Mouse (Mus musculus) intestine, embryonic 15.5 days (tissue): ENCODE results near the gene Gm42791. TPM values are rescaled to one million over a fixed set of nuclear protein-coding genes. Genes with fewer than 3 reads are reported as not detected.
A peak's percentile ranks its signal among the peaks of the same experiment; 100 is the strongest.

Experiments
- ATAC-seq: fragments of 200-750 bp; cut with Nextera tagmentation; 2 replicates; pipeline ENCODE4 v1.8.0; 2017; ENCODE audit warnings: moderate TSS enrichment, moderate library complexity
- H3K27ac ChIP-seq: fragments of 300-500 bp; sonication (generic); 2 replicates; pipeline ENCODE4 v1.5.1; 2015; ENCODE audit warnings: mild to moderate bottlenecking, inconsistent platforms
- H3K27me3 ChIP-seq: fragments of 300-500 bp; sonication (generic); replicated peaks from 2 replicates; pipeline ENCODE4 v1.6.1; 2015; ENCODE audit warnings: inconsistent platforms
- H3K36me3 ChIP-seq: fragments of 300-500 bp; sonication (generic); 2 replicates; pipeline ENCODE4 v1.6.1; 2015; ENCODE audit warnings: inconsistent platforms
- H3K4me1 ChIP-seq: fragments of 300-500 bp; sonication (generic); replicated peaks from 2 replicates; pipeline ENCODE4 v1.6.1; 2015; ENCODE audit warnings: inconsistent platforms
- H3K4me2 ChIP-seq: fragments of 300-500 bp; sonication (generic); replicated peaks from 2 replicates; pipeline ENCODE4 v1.6.1; 2015; ENCODE audit warnings: mild to moderate bottlenecking, inconsistent platforms
- H3K4me3 ChIP-seq: fragments of 300-500 bp; sonication (generic); replicated peaks from 2 replicates; pipeline ENCODE4 v1.5.1; 2015; ENCODE audit warnings: inconsistent platforms
- H3K9ac ChIP-seq: fragments of 300-500 bp; sonication (generic); 2 replicates; pipeline ENCODE4 v1.6.1; 2015; ENCODE audit warnings: inconsistent platforms
- H3K9me3 ChIP-seq: fragments of 300-500 bp; sonication (generic); 2 replicates; pipeline ENCODE4 v1.6.1; 2016; ENCODE audit warnings: inconsistent platforms
- WGBS: fragments of 180-500 bp; shearing (Covaris S2); methylation state at CpG from one replicate; pipeline ENCODE4 v1.1.7; 2015; 5-methylcytosine and 5-hydroxymethylcytosine counted together
- polyA plus RNA-seq: library from polyadenylated mRNA; unstranded; fragments of >200 nt; fragmentation: Nextera tagmentation; extraction: Ambion mirVana; gene quantifications from 2 replicates; pipeline ENCODE4 v1.2.1, GENCODE M21; 2015

Gm42791 gene
- polyA plus RNA-seq, 1 experiment from 2014 or later, result 0.57 TPM

DNA sequence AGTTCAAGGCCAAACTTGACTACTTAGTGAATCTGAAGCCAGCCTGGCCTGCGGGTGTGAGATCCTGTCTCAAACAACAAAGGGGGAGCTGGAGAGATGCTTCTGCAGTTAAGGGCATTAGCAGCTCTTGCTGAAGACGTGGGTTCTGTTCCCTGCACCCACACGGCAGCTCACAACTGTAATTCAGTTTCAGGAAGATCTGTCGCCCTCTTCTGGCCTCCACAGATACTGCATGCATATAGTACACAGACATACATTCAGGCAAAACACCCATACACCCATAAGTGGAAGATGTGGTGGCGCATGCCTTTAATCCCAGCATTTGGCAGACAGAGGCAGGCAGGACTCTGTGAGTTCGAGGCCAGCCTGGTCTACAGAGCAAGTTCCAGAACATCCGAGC lies 5.5 kb downstream of the Gm42791 start:
- H3K27ac ChIP-seq, result no peak overlapping the region
- no peaks in the 10 kb centered on the region for H3K27me3 ChIP-seq
- H3K9ac ChIP-seq, result no peak overlapping the region
- no peaks in the 10 kb centered on the region for H3K36me3 ChIP-seq
- 0 out of 2 replicates have a peak, but pooled peaks cover 2% of the 10 kb centered on the region for H3K4me1 ChIP-seq
- no peaks in the 10 kb centered on the region for H3K9me3 ChIP-seq
- WGBS, result 87% methylated on average over 7 of the region's 7 CpGs
- no peak for ATAC-seq
- no peak overlapping the region for H3K4me2 ChIP-seq
- no peak overlapping the region for H3K4me3 ChIP-seq

DNA sequence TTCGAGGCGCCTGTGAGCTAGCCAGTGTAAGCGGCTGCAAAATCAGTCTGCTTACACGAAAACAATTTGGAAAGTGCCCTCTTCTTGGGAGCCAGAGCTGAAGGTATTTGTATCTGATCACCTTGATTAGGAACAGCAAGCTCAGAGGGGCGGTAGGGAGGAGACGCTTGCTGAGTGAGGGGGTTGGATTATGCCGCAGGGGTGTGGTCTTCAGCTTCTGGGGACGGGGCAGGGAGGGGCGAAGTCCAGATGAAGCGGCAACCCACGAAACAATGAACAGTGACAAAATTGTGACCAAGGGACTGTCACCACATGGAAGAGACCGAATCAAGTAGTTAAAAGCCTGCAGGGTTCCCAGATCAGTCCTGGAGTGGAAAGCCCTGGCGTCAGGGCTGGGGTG lies 10.0 kb downstream of the Gm42791 start:
- WGBS, result 40% methylated on average over 13 of the region's 13 CpGs
- no peaks in the 10 kb centered on the region for H3K4me1 ChIP-seq
- no peaks in the 10 kb centered on the region for H3K36me3 ChIP-seq
- H3K9me3 ChIP-seq, result no peaks in the 10 kb centered on the region
- H3K4me3 ChIP-seq, result no peak overlapping the region
- ATAC-seq, result no peak
- no peak overlapping the region for H3K27ac ChIP-seq
- H3K4me2 ChIP-seq, result no peak overlapping the region
- H3K27me3 ChIP-seq, result no peaks in the 10 kb centered on the region
- no peak overlapping the region for H3K9ac ChIP-seq

DNA sequence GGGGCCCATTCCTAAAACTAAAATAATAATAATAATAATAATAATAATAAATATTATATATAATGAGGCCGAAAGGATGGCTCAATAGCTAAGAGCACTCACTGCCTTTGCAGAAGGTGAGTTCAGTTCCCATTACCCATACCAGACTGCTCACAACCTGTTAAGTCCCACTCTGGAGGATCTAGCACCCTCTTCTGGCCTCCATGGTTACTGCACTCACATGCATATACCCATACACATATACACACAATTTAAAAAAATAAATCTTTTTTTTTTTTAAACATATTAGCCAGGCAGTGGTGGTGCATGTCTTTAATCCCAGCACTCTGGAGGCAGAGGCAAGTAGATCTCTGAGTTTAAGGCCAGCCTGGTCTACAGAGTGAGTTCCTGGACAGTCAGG lies 11.3 kb downstream of the Gm42791 start:
- Histone ChIP-seq H3K4me2 (no peak overlapping the region), H3K4me3 (no peak overlapping the region), H3K9ac (no peak overlapping the region), H3K36me3 (no peaks in the 10 kb centered on the region), H3K27me3 (no peaks in the 10 kb centered on the region), H3K4me1 (no peaks in the 10 kb centered on the region; the same call in 1 of the 2 replicates), H3K9me3 (no peaks in the 10 kb centered on the region), H3K27ac (no peak overlapping the region)
- no peak for ATAC-seq
- 100% methylated on average over 1 of the region's 1 CpGs for WGBS

DNA sequence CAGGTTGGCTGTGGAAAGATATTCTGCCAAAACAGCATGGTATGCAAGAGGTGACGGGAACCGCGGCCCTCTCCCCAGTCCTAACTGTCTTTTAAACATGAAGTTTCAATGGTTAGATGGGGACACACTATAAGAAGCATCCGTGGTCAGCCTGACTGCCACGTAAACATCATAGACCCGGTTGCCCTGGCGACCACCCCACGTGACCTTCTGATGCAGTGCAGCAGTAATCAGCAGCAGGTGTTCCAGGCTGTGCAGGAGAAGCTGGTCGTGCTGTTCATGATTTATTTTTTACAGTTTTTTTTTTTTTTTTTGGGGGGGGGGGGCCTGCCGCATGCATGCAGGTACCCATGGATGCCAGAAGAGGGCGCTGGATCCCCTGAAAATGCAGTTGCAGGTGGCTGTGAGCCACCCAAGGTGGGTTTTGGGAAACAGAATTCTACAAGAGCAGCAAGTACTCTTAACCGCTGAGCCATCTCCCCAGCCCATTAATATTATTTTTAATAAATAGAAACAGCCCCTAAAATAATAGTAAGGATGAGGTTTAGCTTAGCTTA lies 11.8 kb downstream of the Gm42791 start:
- no peak for ATAC-seq
- Histone ChIP-seq H3K9ac (no peak overlapping the region), H3K4me3 (no peak overlapping the region), H3K4me2 (no peak overlapping the region), H3K4me1 (peaks cover 1% of the 10 kb centered on the region; the same call in 1 of the 2 replicates), H3K9me3 (no peaks in the 10 kb centered on the region), H3K36me3 (no peaks in the 10 kb centered on the region), H3K27ac (no peak overlapping the region), H3K27me3 (no peaks in the 10 kb centered on the region)
- WGBS, result 74% methylated on average over 12 of the region's 12 CpGs

DNA sequence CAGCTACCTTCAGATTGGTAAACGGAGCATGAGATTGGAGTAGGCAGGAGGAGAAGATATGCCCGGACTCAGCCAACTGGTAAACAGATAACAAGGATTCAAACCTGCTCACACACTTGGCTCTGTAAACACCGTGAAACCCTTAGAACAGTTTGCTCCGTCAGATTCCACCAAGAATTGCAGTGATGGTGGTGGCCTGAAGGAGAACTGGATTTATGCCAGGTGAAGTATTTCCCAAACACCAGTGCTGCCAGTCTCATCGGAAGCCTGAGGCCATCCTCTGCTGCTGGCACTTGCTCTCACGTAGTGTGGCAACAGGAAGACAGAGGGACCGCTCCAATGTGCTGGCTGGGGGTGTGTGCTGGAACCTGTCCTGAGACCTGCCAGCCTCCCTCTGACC lies 12.6 kb downstream of the Gm42791 start:
- no peak for ATAC-seq
- Histone ChIP-seq H3K36me3 (no peaks in the 10 kb centered on the region), H3K4me3 (no peak overlapping the region), H3K4me1 (peaks cover 8% of the 10 kb centered on the region), H3K9me3 (no peaks in the 10 kb centered on the region), H3K27ac (no peak overlapping the region), H3K4me2 (no peak overlapping the region), H3K27me3 (no peaks in the 10 kb centered on the region), H3K9ac (no peak overlapping the region)
- WGBS, result 79% methylated on average over 7 of the region's 7 CpGs

DNA sequence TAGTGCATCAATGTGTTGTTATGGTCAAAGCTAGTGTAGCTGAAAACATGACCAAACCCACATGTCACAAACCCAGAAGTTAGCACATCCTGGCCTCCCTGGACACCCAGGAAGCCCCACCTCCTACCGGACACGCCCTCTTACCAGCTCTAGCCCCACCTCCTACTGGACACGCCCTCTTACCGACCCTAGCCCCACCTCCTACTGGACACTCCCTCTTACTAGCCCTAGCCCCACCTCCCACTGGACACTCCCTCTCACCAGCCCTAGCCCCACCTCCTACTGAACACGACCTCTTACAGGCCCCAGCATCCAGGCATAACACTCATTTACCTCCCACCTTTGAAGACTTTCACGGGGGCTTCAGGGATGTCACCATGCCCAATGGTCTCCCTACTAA lies 14.3 kb downstream of the Gm42791 start:
- H3K4me1 ChIP-seq, result peaks cover 8% of the 10 kb centered on the region
- 54% methylated on average over 6 of the region's 6 CpGs for WGBS
- no peaks in the 10 kb centered on the region for H3K9me3 ChIP-seq
- no peaks in the 10 kb centered on the region for H3K27me3 ChIP-seq
- H3K9ac ChIP-seq, result no peak overlapping the region
- H3K27ac ChIP-seq, result no peak overlapping the region
- H3K4me3 ChIP-seq, result no peak overlapping the region
- no peak overlapping the region for H3K4me2 ChIP-seq
- H3K36me3 ChIP-seq, result no peaks in the 10 kb centered on the region
- peak; percentile 36; the same call in 1 of the 2 replicates for ATAC-seq

DNA sequence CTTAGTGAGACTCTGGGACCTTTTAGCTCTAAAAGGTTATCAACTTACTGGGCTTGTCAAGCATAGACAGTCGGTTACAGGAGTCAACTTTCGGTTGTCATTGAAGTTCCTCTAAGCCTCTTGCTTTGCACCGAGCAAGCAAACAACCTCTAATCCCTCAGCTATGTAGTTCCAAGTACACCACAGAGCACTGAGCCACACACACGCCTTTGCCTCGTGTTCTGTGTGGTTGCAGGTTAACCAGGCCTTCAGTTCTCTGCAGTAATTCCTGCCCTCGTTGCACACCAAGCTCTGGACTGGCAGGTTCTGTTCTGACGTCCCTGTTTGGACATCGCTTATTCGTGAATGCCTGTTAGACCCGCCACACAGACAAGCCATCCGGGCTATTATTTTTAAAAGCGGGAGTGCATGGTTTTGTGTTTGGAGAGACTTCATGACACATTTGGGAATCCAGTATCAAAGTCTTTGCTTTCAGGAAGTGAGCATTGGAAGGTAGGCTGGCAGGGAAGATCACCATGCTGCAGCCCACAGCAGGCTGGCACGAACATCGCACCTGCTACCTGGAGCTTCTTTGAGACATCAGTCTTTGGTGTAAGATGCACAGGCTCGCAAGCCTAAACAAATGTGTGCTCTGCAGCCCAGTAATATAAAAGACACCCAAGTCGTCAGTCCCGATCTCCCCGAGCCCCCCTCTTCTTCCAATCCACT lies 16.3 kb downstream of the Gm42791 start:
- Histone ChIP-seq H3K27me3 (no peaks in the 10 kb centered on the region), H3K4me3 (no peak overlapping the region), H3K27ac (peak overlapping the region; percentile 41), H3K9ac (no peak overlapping the region), H3K9me3 (no peaks in the 10 kb centered on the region), H3K4me2 (peak overlapping the region; percentile 24; the same call in 1 of the 2 replicates), H3K4me1 (peaks cover 8% of the 10 kb centered on the region), H3K36me3 (no peaks in the 10 kb centered on the region)
- WGBS, result 49% methylated on average over 18 of the region's 18 CpGs
- ATAC-seq, result peak; percentile 82

DNA sequence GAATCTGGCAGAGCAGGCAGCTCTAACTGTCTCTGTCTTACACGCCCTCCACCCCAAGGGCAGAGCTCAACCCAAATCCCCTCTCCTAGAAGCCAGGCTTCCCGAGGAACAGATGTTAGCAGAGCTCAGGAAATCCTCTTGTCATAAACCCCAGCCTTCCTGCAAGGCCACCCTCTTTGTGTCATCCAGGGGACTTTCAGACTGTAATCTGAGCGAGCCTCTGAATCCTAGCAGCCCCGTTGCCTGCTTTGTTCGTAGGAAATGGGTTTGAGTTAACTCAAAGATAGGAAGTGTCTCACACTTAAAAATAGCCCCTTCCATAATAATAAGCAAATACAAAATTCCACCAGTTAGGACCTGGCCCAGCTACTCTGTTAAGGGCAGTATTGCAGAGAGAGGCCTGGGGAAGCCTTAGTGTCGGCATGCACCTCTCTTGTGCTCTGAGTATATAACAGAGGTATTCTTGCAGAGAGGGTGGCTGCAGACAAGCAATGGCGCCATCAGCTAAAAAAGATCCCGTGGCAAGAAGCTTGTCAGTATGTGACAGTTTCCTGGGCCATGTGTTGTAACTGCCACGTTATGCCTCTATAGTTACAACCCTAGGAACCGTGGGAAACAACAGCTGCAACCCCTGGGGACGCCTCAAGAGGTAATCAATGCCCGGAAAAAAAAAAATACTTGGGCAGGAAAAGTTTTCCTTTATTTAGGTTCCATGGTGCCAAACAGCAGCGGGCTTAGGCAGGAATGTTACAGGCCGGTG lies 17.1 kb downstream of the Gm42791 start:
- Histone ChIP-seq H3K27ac (peak overlapping the region; percentile 41), H3K27me3 (no peaks in the 10 kb centered on the region), H3K36me3 (no peaks in the 10 kb centered on the region), H3K4me1 (peaks cover 11% of the 10 kb centered on the region), H3K4me3 (no peak overlapping the region), H3K9ac (no peak overlapping the region), H3K9me3 (no peaks in the 10 kb centered on the region), H3K4me2 (peak overlapping the region; percentile 24; the same call in 1 of the 2 replicates)
- WGBS, result 20% methylated on average over 14 of the region's 14 CpGs
- ATAC-seq, result peak; percentile 59

DNA sequence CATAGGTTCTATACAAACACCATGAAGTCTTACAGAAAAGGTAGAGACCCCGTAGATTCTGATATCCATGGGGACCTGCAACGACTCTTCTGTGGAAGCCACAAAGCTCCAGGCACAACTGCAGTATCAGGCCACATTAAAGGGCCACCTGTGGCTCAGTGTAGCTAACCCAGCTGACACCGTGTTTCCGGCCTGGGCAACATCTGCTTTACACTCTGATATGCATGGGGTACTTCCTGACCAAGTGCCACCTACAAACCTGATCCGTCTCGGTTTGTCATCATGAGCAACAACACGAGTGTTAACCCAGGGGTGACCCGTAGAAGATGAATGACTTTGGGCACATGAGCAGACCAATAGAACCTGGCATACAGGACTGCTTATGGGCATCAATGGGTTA lies 18.1 kb downstream of the Gm42791 start:
- Histone ChIP-seq H3K27me3 (no peaks in the 10 kb centered on the region), H3K27ac (no peak overlapping the region)

DNA sequence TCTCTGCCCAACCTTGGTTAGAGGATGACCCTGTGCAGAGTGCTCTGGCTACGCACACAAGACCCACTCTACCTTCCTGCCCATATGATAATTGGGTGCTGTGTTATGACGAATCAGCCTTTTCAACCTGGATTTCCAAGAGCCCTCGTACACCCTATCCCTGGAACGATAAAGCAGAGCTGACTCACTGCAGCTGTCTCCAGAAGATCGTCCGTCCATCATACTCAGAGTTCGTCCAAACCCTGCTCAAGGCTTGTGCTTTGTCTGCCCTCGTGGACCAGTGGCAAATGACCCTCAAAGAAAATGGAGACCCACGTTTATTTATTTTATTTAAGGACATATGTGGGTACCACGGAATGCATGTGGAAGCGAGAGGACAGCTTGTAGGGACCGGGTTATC lies 19.9 kb downstream of the Gm42791 start:
- ATAC-seq, result no peak
- H3K4me1 ChIP-seq, result peaks cover 11% of the 10 kb centered on the region
- no peak overlapping the region for H3K27ac ChIP-seq
- H3K4me3 ChIP-seq, result no peak overlapping the region
- H3K4me2 ChIP-seq, result no peak overlapping the region
- H3K27me3 ChIP-seq, result no peaks in the 10 kb centered on the region
- WGBS, result 90% methylated on average over 12 of the region's 12 CpGs
- H3K36me3 ChIP-seq, result no peaks in the 10 kb centered on the region
- no peaks in the 10 kb centered on the region for H3K9me3 ChIP-seq
- H3K9ac ChIP-seq, result no peak overlapping the region

More for the DNA sequence above, 18.1 kb downstream of the Gm42791 start:
- Histone ChIP-seq H3K4me2 (no peak overlapping the region), H3K4me1 (peaks cover 11% of the 10 kb centered on the region), H3K9ac (no peak overlapping the region), H3K9me3 (no peaks in the 10 kb centered on the region), H3K4me3 (no peak overlapping the region), H3K36me3 (no peaks in the 10 kb centered on the region)
- ATAC-seq, result no peak
- WGBS, result 83% methylated on average over 8 of the region's 8 CpGs

DNA sequence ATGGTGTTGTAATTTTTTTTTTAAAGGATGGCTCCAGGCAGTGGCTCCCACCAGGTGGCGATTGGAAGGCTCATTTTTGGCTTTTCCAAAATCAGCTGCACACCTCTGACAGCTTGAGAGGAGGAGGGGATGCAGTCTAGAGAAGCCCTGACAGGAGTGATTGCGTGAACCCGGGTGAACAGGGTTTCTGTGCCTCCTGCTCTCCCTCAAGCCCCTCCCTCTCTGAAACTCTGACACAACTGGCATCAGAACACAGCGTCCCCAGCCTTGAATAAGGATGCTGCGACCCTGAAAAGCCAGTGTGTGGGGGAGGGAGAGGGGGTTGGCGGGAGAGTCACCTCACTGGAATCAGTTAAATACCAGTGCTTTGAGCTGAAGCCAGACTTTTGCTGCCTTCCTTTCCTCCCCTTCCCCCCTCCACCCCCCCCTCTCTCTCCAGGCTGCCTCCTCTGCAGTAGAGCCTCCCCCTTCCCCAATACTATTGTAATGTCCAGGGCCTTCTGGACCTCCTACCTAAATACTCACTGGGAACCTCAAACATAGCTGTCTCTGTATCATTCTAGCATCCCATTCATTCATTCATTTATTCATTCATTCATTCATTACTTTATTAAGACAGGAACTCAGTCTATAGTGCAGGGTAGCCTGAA lies 21.8 kb downstream of the Gm42791 start:
- WGBS, result 23% methylated on average over 6 of the region's 6 CpGs
- H3K4me1 ChIP-seq, result peaks cover 17% of the 10 kb centered on the region
- ATAC-seq, result no peak
- no peaks in the 10 kb centered on the region for H3K27me3 ChIP-seq
- no peak overlapping the region for H3K9ac ChIP-seq
- H3K9me3 ChIP-seq, result no peaks in the 10 kb centered on the region
- no peak overlapping the region for H3K27ac ChIP-seq
- no peak overlapping the region for H3K4me2 ChIP-seq
- H3K36me3 ChIP-seq, result no peaks in the 10 kb centered on the region
- H3K4me3 ChIP-seq, result no peak overlapping the region

DNA sequence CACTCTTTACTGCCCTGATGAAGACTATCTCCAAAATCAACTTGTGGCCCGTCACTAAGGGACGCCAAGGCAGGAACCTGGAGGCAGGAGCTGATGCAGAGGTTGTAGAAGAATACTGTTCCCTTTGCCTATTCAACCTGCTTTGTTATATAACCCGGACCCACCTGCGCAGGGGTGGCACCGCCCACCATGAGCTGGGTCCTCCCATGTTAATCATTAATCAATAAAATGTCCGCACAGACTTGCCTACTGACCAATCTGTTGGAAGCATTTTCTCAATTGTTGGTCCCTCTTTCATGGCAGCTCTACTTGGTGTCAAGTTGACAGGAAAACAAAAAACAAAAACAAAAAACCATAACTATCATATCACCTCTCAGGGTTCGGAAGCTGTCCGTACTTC lies 22.8 kb downstream of the Gm42791 start:
- 76% methylated on average over 8 of the region's 8 CpGs for WGBS
- Histone ChIP-seq H3K27ac (no peak overlapping the region), H3K27me3 (no peaks in the 10 kb centered on the region), H3K4me1 (peaks cover 14% of the 10 kb centered on the region), H3K4me3 (no peak overlapping the region), H3K36me3 (no peaks in the 10 kb centered on the region), H3K9ac (no peak overlapping the region), H3K9me3 (no peaks in the 10 kb centered on the region), H3K4me2 (no peak overlapping the region)
- ATAC-seq, result no peak
